Mouse (Mus musculus) C2C12 (cell line): ENCODE results near the gene Ephb3. TPM values are rescaled to one million over a fixed set of nuclear protein-coding genes. Genes with fewer than 3 reads are reported as not detected.

Experiments used
- H3K27me3 ChIP-seq: one replicate; pipeline ENCODE4 v1.6.1; 2011; ENCODE audit not compliant: control insufficient read depth, insufficient read depth, insufficient read length
- H3K36me3 ChIP-seq: one replicate; pipeline ENCODE4 v1.6.1; 2011; ENCODE audit not compliant: control insufficient read depth, insufficient read depth
- H3K4me3 ChIP-seq: one replicate; pipeline ENCODE4 v1.5.1; 2011; ENCODE audit warnings: mild to moderate bottlenecking, control low read depth; ENCODE audit not compliant: poor library complexity, insufficient read depth, severe bottlenecking
- H3K79me2 ChIP-seq: one replicate; pipeline ENCODE4 v1.6.1; 2011; ENCODE audit not compliant: control insufficient read depth, insufficient read depth
- H3K79me3 ChIP-seq: one replicate; pipeline ENCODE4 v1.6.1; 2011; ENCODE audit warnings: low read depth, control low read depth
- H3ac ChIP-seq: one replicate; pipeline ENCODE3; 2011; ENCODE audit warnings: low read depth; ENCODE audit not compliant: control insufficient read depth, insufficient read length
- CEBPB ChIP-seq: IDR thresholded peaks from one replicate; pipeline ENCODE4 v1.6.1; 2011; ENCODE audit warnings: low read depth, mild to moderate bottlenecking, control low read depth, moderate library complexity
- CTCF ChIP-seq: IDR thresholded peaks from one replicate; pipeline ENCODE4 v1.5.1; 2011; ENCODE audit not compliant: control insufficient read depth, insufficient read depth, insufficient read length
- FOSL1 ChIP-seq: IDR thresholded peaks from one replicate; pipeline ENCODE4 v1.8.0; 2011; ENCODE audit warnings: mild to moderate bottlenecking, low read length; ENCODE audit not compliant: poor library complexity, insufficient read depth, severe bottlenecking
- MAX ChIP-seq: IDR thresholded peaks from one replicate; pipeline ENCODE4 v1.6.1; 2011; ENCODE audit warnings: mild to moderate bottlenecking, control low read depth
- MYOD1 ChIP-seq: IDR thresholded peaks from one replicate; pipeline ENCODE4 v1.6.1; 2011; ENCODE audit warnings: low read depth; ENCODE audit not compliant: control insufficient read depth, insufficient read length
- MYOG ChIP-seq: IDR thresholded peaks from one replicate; pipeline ENCODE4 v1.6.1; 2011; ENCODE audit not compliant: control insufficient read depth, insufficient read length; ENCODE audit errors: extremely low read depth
- USF1 ChIP-seq: IDR thresholded peaks from one replicate; pipeline ENCODE4 v1.6.1; 2011; ENCODE audit warnings: low read depth, mild to moderate bottlenecking, control low read depth, moderate library complexity
- polyA plus RNA-seq: library from polyadenylated mRNA; unstranded; fragments of >200 nt; fragmentation: generic; extraction: Trizol; gene quantifications from one replicate; pipeline ENCODE4 v1.2.1, GENCODE M21; 2012; ENCODE audit warnings: missing spikeins

Ephb3 gene
- polyA plus RNA-seq, 1 experiment, result 5.0 TPM

DNA sequence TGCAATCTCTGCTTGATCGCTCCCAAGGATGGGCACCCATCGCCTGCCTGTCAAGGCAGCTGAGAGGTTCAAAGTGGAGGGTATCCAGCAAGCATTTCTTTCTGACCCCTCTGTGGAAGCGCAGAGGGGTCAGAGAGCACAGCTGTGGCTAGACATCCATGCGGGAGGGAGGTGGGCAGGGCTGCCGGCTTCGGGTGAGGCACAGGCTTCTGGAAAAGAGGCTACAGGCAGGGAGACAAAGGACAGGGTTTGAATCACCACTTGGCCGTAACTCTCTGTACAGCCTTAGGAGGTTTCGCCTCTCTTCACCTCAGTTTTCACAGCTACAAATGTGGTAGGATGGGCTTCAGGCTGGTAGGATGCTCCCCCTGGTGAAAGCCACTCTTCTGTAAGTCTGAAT is 38.4 kb downstream of the Ephb3 start:
- no peak overlapping the region for H3K4me3 ChIP-seq
- H3K36me3 ChIP-seq, result no peaks in the 10 kb centered on the region
- no peak overlapping the region for H3ac ChIP-seq

GRCm38 (mm10) chr16:21244803-21245202 is 40.2 kb downstream of the Ephb3 start:
- TF ChIP-seq USF1 (no peak), CTCF (no peak), CEBPB (no peak), MYOD1 (no peak), MYOG (no peak), MAX (no peak), FOSL1 (no peak)
- Histone ChIP-seq H3K79me2 (no peaks in the 10 kb centered on the region), H3K27me3 (no peaks in the 10 kb centered on the region), H3ac (no peak overlapping the region), H3K79me3 (no peaks in the 10 kb centered on the region), H3K36me3 (no peaks in the 10 kb centered on the region), H3K4me3 (no peak overlapping the region)

More for the DNA sequence above, 38.4 kb downstream of the Ephb3 start:
- no peaks in the 10 kb centered on the region for H3K79me3 ChIP-seq
- H3K79me2 ChIP-seq, result no peaks in the 10 kb centered on the region
- TF ChIP-seq FOSL1, result no peak
- TF ChIP-seq USF1, result no peak
- TF ChIP-seq MYOG, result no peak
- TF ChIP-seq MYOD1, result no peak
- TF ChIP-seq MAX, result no peak
- no peak for TF ChIP-seq CEBPB
- no peak for TF ChIP-seq CTCF
- H3K27me3 ChIP-seq, result no peaks in the 10 kb centered on the region

DNA sequence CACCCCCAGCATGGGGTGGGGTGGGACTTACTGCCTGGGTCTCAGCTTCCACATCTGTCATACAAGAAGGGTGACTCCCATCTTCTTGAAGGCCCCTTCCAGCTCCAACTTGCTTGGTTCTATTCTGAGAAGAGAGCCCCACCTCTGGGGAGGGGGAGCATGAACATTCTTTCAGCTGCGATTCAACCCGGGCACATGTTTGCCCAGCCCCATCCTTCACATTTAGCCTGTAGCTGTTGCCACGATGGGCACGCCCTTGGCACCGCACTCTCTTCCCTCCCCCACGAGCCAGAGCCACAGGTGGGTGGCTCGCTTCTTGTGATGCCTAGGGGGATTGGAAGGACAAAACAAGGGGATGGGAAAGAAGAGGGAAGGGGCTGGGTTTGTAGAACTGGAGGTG is 40.8 kb downstream of the Ephb3 start:
- H3K27me3 ChIP-seq, result no peaks in the 10 kb centered on the region
- H3K79me3 ChIP-seq, result no peaks in the 10 kb centered on the region
- H3K4me3 ChIP-seq, result no peak overlapping the region
- H3K36me3 ChIP-seq, result no peaks in the 10 kb centered on the region
- H3ac ChIP-seq, result no peak overlapping the region
- no peaks in the 10 kb centered on the region for H3K79me2 ChIP-seq
- TF ChIP-seq CEBPB (no peak), MYOG (no peak), USF1 (no peak), FOSL1 (no peak), MYOD1 (no peak), MAX (no peak), CTCF (no peak)

GRCm38 (mm10) chr16:21245931-21246390 is 41.4 kb downstream of the Ephb3 start:
- no peaks in the 10 kb centered on the region for H3K27me3 ChIP-seq
- H3K79me3 ChIP-seq, result no peaks in the 10 kb centered on the region
- no peaks in the 10 kb centered on the region for H3K36me3 ChIP-seq
- peak overlapping the region; percentile 41 for H3ac ChIP-seq
- no peaks in the 10 kb centered on the region for H3K79me2 ChIP-seq
- no peak overlapping the region for H3K4me3 ChIP-seq
- TF ChIP-seq CTCF (peak; percentile 42), CEBPB (no peak), MAX (no peak), USF1 (no peak)

GRCm38 (mm10) chr16:21246391-21247036 is 42.0 kb downstream of the Ephb3 start:
- Histone ChIP-seq H3K36me3 (no peaks in the 10 kb centered on the region), H3K79me3 (no peaks in the 10 kb centered on the region), H3ac (peak overlapping the region; percentile 41), H3K27me3 (no peaks in the 10 kb centered on the region), H3K79me2 (no peaks in the 10 kb centered on the region), H3K4me3 (no peak overlapping the region)
- TF ChIP-seq MAX (no peak), CTCF (no peak), MYOD1 (no peak), FOSL1 (no peak), USF1 (no peak), MYOG (no peak), CEBPB (no peak)

DNA sequence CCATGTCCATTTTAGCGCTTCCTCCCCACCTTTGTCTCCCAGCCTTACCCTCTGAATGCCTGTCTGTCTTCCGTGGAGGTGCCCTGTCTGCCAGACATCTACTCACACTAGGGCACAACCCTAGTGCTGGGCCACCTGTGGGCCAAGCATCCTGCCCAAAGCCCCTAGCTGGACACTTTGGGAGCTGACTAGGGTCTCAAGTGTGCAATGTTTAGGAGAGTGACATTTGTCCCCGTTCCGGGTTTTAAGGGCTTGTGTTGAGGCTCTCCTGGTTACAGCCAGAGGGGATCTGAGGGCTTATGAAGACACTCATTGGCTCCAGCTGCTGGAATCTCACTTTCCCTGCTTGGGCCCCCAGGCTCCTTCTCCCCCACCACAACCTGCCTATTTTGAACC is 42.5 kb downstream of the Ephb3 start:
- no peak overlapping the region for H3ac ChIP-seq

More for the DNA sequence above, 42.5 kb downstream of the Ephb3 start:
- Histone ChIP-seq H3K4me3 (no peak overlapping the region), H3K27me3 (no peaks in the 10 kb centered on the region), H3K79me3 (no peaks in the 10 kb centered on the region), H3K79me2 (no peaks in the 10 kb centered on the region), H3K36me3 (no peaks in the 10 kb centered on the region)
- TF ChIP-seq CEBPB (no peak), MAX (no peak), MYOD1 (no peak), USF1 (no peak), MYOG (no peak)
